ENCODE assay signal across 26 mouse cellular contexts in genomic region chrX:22769971-22770530, GRCm38 (mm10).
A peak's percentile ranks its signal among the peaks of the same experiment; 100 is the strongest.
DNase-seq lines count a peak whose midpoint lies in the region; ATAC-seq and TF ChIP-seq lines count a peak whose summit lies in the region.
"Had no signal": no experiment of that assay in that cellular context is flagged by ENCODE, and none has a peak within 500 bp of the region (broad histone marks: within the 10 kb centered on the region; RNA-seq: fewer than 3 reads in every experiment).

No protein-coding gene starts in this region.

- H3K36me3 ChIP-seq in forebrain, embryonic 15.5 days = no peaks in the 10 kb centered on the region
- H3K36me3 ChIP-seq in forebrain, embryonic 11.5 days (ENCODE audit: control insufficient read depth, insufficient read depth, low read length) = no peaks in the 10 kb centered on the region
- H3K36me3 ChIP-seq in hindbrain, embryonic 16.5 days (ENCODE audit: control insufficient read depth, insufficient read depth, low read length) = no peaks in the 10 kb centered on the region
- H3K36me3 ChIP-seq in hindbrain, embryonic 13.5 days = no peaks in the 10 kb centered on the region
- no peaks in the 10 kb centered on the region for H3K36me3 ChIP-seq in midbrain, postnatal 0 days (ENCODE audit: insufficient read depth, low read length)
- no peaks in the 10 kb centered on the region for H3K36me3 ChIP-seq in midbrain, embryonic 14.5 days (ENCODE audit: control insufficient read depth, insufficient read depth, low read length)
- H3K36me3 ChIP-seq: embryonic facial prominence, embryonic 15.5 days; G1E; heart, embryonic 10.5 days; limb, embryonic 15.5 days; lung, embryonic 15.5 days; midbrain, embryonic 12.5 days; neural tube, embryonic 12.5 days had no signal

- H3K4me3 ChIP-seq in forebrain, embryonic 15.5 days = no peak overlapping the region
- H3K4me3 ChIP-seq in forebrain, embryonic 11.5 days (ENCODE audit: low read depth, low read length) = no peak overlapping the region
- no peak overlapping the region for H3K4me3 ChIP-seq in hindbrain, embryonic 16.5 days (ENCODE audit: low read length)
- H3K4me3 ChIP-seq in hindbrain, embryonic 13.5 days = no peak overlapping the region
- no peak overlapping the region for H3K4me3 ChIP-seq in midbrain, postnatal 0 days (ENCODE audit: low read depth, low read length)
- no peak overlapping the region for H3K4me3 ChIP-seq in midbrain, embryonic 14.5 days (replicated peaks; ENCODE audit: low read depth, low read length)
- H3K4me3 ChIP-seq: embryonic facial prominence, embryonic 15.5 days; heart, embryonic 10.5 days; limb, embryonic 15.5 days; lung, embryonic 15.5 days; midbrain, embryonic 12.5 days; neural tube, embryonic 12.5 days had no signal

- 81% methylated on average over 1 of the region's 1 CpGs for WGBS in forebrain, embryonic 15.5 days
- 76% methylated on average over 1 of the region's 1 CpGs for WGBS in forebrain, embryonic 11.5 days
- 94% methylated on average over 1 of the region's 1 CpGs for WGBS in hindbrain, embryonic 16.5 days
- 95% methylated on average over 1 of the region's 1 CpGs for WGBS in hindbrain, embryonic 13.5 days
- 83% methylated on average over 1 of the region's 1 CpGs for WGBS in midbrain, postnatal 0 days
- 91% methylated on average over 1 of the region's 1 CpGs for WGBS in midbrain, embryonic 14.5 days

- no peaks in the 10 kb centered on the region for H3K9me3 ChIP-seq in forebrain, embryonic 15.5 days
- no peaks in the 10 kb centered on the region for H3K9me3 ChIP-seq in forebrain, embryonic 11.5 days (ENCODE audit: control insufficient read depth, low read length)
- H3K9me3 ChIP-seq in hindbrain, embryonic 16.5 days (ENCODE audit: control insufficient read depth, low read length) = no peaks in the 10 kb centered on the region
- no peaks in the 10 kb centered on the region for H3K9me3 ChIP-seq in hindbrain, embryonic 13.5 days
- H3K9me3 ChIP-seq in midbrain, postnatal 0 days (ENCODE audit: low read length) = no peaks in the 10 kb centered on the region
- no peaks in the 10 kb centered on the region for H3K9me3 ChIP-seq in midbrain, embryonic 14.5 days (ENCODE audit: control insufficient read depth, low read length)
- H3K9me3 ChIP-seq: embryonic facial prominence, embryonic 15.5 days; G1E; heart, embryonic 10.5 days; limb, embryonic 15.5 days; lung, embryonic 15.5 days; midbrain, embryonic 12.5 days; neural tube, embryonic 12.5 days had no signal

- H3K9ac ChIP-seq in forebrain, embryonic 15.5 days (replicated peaks) = no peak overlapping the region
- no peak overlapping the region for H3K9ac ChIP-seq in forebrain, embryonic 11.5 days (ENCODE audit: low read length)
- no peak overlapping the region for H3K9ac ChIP-seq in hindbrain, embryonic 16.5 days (ENCODE audit: low read depth, low read length)
- no peak overlapping the region for H3K9ac ChIP-seq in hindbrain, embryonic 13.5 days
- no peak overlapping the region for H3K9ac ChIP-seq in midbrain, postnatal 0 days (replicated peaks; ENCODE audit: low read length, poor library complexity, severe bottlenecking)
- H3K9ac ChIP-seq in midbrain, embryonic 14.5 days (replicated peaks; ENCODE audit: low read length) = no peak overlapping the region
- H3K9ac ChIP-seq: embryonic facial prominence, embryonic 15.5 days; limb, embryonic 15.5 days; liver, embryonic 14.5 days; lung, embryonic 15.5 days; midbrain, embryonic 12.5 days; neural tube, embryonic 12.5 days had no signal

- TF ChIP-seq CTCF in midbrain, postnatal 0 days (IDR thresholded peaks at IDR 0.05) = no peak

- ATAC-seq in forebrain, embryonic 15.5 days (replicated peaks) = peak; percentile 69
- no peak for ATAC-seq in forebrain, embryonic 11.5 days (replicated peaks; ENCODE audit: low FRiP score)
- peak; percentile 17; the same call in 1 of the 2 replicates for ATAC-seq in hindbrain, embryonic 16.5 days
- no peak for ATAC-seq in hindbrain, embryonic 13.5 days (ENCODE audit: low FRiP score)
- no peak for ATAC-seq in midbrain, postnatal 0 days (ENCODE audit: low FRiP score)
- no peak for ATAC-seq in midbrain, embryonic 14.5 days (ENCODE audit: low FRiP score, low TSS enrichment)
- ATAC-seq in erythroblast, adult 5-6 weeks (replicated peaks; ENCODE audit: low FRiP score, poor library complexity, severe bottlenecking) = no peak
- ATAC-seq: Patski had no signal

- no peaks in the 10 kb centered on the region for H3K4me1 ChIP-seq in forebrain, embryonic 15.5 days
- H3K4me1 ChIP-seq in forebrain, embryonic 11.5 days (replicated peaks; ENCODE audit: control insufficient read depth, insufficient read depth, low read length) = no peaks in the 10 kb centered on the region
- no peaks in the 10 kb centered on the region for H3K4me1 ChIP-seq in hindbrain, embryonic 16.5 days (ENCODE audit: control insufficient read depth, insufficient read depth, low read depth, low read length)
- no peaks in the 10 kb centered on the region for H3K4me1 ChIP-seq in hindbrain, embryonic 13.5 days (replicated peaks)
- H3K4me1 ChIP-seq in midbrain, postnatal 0 days (ENCODE audit: insufficient read depth, low read length) = no peaks in the 10 kb centered on the region
- no peaks in the 10 kb centered on the region for H3K4me1 ChIP-seq in midbrain, embryonic 14.5 days (ENCODE audit: control insufficient read depth, insufficient read depth, low read length)
- H3K4me1 ChIP-seq: embryonic facial prominence, embryonic 15.5 days; heart, embryonic 10.5 days; limb, embryonic 15.5 days; lung, embryonic 15.5 days; midbrain, embryonic 12.5 days; neural tube, embryonic 12.5 days had no signal

- DNase-seq in forebrain, embryonic 11.5 days (ENCODE audit: low spot score) = no peak
- DNase-seq in midbrain, postnatal 0 days (ENCODE audit: low spot score) = peak; percentile 31
- no peak for DNase-seq in midbrain, embryonic 14.5 days
- DNase-seq: adrenal gland, adult 2 months; B cell, adult 2 months; cerebellum, adult 18-20 months; cerebellum, postnatal 25 days; embryo, embryonic 11 days; kidney, adult 2 months; layer of hippocampus, adult 9-11 months; thymus, postnatal 14 days had no signal

- no peaks in the 10 kb centered on the region for H3K27me3 ChIP-seq in forebrain, embryonic 15.5 days
- H3K27me3 ChIP-seq in forebrain, embryonic 11.5 days (ENCODE audit: control insufficient read depth, insufficient read depth, low read length) = no peaks in the 10 kb centered on the region
- H3K27me3 ChIP-seq in hindbrain, embryonic 16.5 days (replicated peaks; ENCODE audit: control insufficient read depth, insufficient read depth, low read length) = no peaks in the 10 kb centered on the region
- H3K27me3 ChIP-seq in hindbrain, embryonic 13.5 days = no peaks in the 10 kb centered on the region
- H3K27me3 ChIP-seq in midbrain, postnatal 0 days (ENCODE audit: insufficient read depth, low read length) = no peaks in the 10 kb centered on the region
- no peaks in the 10 kb centered on the region for H3K27me3 ChIP-seq in midbrain, embryonic 14.5 days (ENCODE audit: control insufficient read depth, insufficient read depth, low read length)
- H3K27me3 ChIP-seq: CH12.LX; embryonic facial prominence, embryonic 15.5 days; limb, embryonic 15.5 days; lung, embryonic 15.5 days; midbrain, embryonic 12.5 days; neural tube, embryonic 12.5 days; Patski had no signal

- H3K27ac ChIP-seq in forebrain, embryonic 15.5 days (replicated peaks) = no peak overlapping the region
- no peak overlapping the region for H3K27ac ChIP-seq in forebrain, embryonic 11.5 days (ENCODE audit: low read depth, low read length)
- H3K27ac ChIP-seq in hindbrain, embryonic 16.5 days (ENCODE audit: low read depth, low read length) = no peak overlapping the region
- no peak overlapping the region for H3K27ac ChIP-seq in hindbrain, embryonic 13.5 days
- H3K27ac ChIP-seq in midbrain, postnatal 0 days (ENCODE audit: low read depth, low read length) = no peak overlapping the region
- no peak overlapping the region for H3K27ac ChIP-seq in midbrain, embryonic 14.5 days (replicated peaks; ENCODE audit: low read depth, low read length)
- H3K27ac ChIP-seq: embryonic facial prominence, embryonic 15.5 days; heart, embryonic 10.5 days; kidney, postnatal 0 days; limb, embryonic 15.5 days; liver, embryonic 14.5 days; lung, embryonic 15.5 days; midbrain, embryonic 12.5 days; neural tube, embryonic 12.5 days had no signal

- no peak overlapping the region for H3K4me2 ChIP-seq in forebrain, embryonic 15.5 days (replicated peaks)
- no peak overlapping the region for H3K4me2 ChIP-seq in forebrain, embryonic 11.5 days (ENCODE audit: low read depth, low read length, severe bottlenecking)
- H3K4me2 ChIP-seq in hindbrain, embryonic 16.5 days (ENCODE audit: low read length) = no peak overlapping the region
- H3K4me2 ChIP-seq in hindbrain, embryonic 13.5 days = no peak overlapping the region
- H3K4me2 ChIP-seq in midbrain, postnatal 0 days (ENCODE audit: low read depth, low read length, poor library complexity, severe bottlenecking) = no peak overlapping the region
- H3K4me2 ChIP-seq in midbrain, embryonic 14.5 days (ENCODE audit: low read length) = no peak overlapping the region
- H3K4me2 ChIP-seq: embryonic facial prominence, embryonic 15.5 days; limb, embryonic 15.5 days; lung, embryonic 15.5 days; midbrain, embryonic 12.5 days; neural tube, embryonic 12.5 days had no signal

Comparison
In these comparisons a context has a peak if more than half of its experiments do, and no peak if none do; other contexts are left out.
1. ATAC-seq: peak in forebrain, embryonic 15.5 days (single experiment) and hindbrain, embryonic 16.5 days (single experiment); none in forebrain, embryonic 11.5 days (single experiment), hindbrain, embryonic 13.5 days (single experiment), midbrain, postnatal 0 days (single experiment), midbrain, embryonic 14.5 days (single experiment) and erythroblast, adult 5-6 weeks (single experiment).